Mouse (Mus musculus): ENCODE measurements around the gene Cgas.

DNA sequence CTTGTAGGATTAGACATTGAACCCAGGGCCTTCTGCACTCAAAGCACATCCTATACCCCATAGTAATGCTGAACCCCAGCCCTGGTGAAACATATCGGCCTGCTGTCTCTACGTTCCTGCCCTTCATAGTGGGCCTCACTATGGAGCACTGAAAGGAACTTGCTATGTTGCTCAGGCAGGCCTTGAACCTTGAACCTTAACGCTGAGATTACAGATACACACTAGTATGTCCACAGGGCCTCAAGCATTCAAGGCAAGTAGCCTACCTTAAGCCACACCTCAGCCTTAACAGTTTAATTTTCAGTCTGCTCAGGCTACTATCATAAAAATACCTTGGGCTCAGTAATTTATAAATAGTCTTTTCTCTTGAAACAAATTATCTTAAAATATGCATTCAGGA is 49.2 kb upstream of the Cgas start:
- TF ChIP-seq HCFC1 (IDR thresholded peaks at IDR 0.05; ENCODE audit: borderline replicate concordance, insufficient read depth, low read length) (no peak), ZNF384 (IDR thresholded peaks at IDR 0.05; ENCODE audit: low read depth, low read length) (no peak), ZC3H11A (IDR thresholded peaks at IDR 0.05; ENCODE audit: borderline replicate concordance, low read depth, low read length) (no peak), MAFK (IDR thresholded peaks at IDR 0.05; ENCODE audit: insufficient read depth, low read depth, low read length) (no peak), CHD2 (IDR thresholded peaks at IDR 0.05; ENCODE audit: low read depth, low read length) (no peak)

Measured in ES-E14 (cell line).